Comparison of ENCODE assay signal across 9 mouse cellular contexts in the genomic region with DNA sequence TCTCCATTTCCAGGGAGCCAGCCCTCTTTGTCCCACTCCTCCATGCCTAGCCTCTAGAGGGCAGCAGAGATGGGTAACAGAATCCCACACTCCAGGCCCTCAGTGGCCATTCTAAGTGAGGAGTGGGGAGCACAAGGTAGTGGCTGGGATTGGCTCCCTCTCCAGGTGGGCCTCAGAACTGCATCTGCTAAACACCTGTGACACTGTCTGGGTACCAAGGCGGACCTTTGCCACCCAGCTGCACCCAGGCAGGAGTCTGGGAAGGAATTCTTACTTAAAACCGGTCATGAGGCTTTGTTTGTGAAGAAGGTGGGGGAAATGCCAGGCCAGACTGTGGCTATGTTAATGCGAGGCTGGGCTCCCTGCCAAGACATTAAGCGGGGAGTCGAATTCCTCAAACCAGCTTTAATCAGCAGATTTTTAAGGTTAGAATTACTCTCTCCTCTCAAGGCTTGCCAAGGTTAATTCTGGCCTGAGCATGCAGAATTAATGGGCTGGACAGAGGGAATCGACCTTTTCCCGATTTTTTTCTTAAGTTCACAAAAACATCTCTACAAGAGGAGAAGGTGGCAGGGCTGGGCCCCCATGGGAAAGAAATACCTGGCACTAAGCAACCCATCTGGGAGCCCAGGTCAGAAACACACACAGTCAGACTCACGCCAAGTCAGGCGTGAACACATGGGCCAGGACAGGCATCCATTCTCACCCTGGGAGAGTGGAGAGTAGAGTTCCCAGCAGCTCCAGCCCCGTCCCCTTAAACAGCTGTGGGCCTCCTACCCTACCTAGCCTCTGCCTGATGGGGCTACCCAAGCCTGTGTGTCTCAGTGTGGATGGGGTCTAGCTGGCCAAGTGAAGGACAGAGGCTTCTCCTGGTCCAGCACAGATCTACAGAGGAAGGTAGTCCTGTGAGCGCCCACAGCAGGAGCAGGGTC.
DNase-seq lines count a peak whose midpoint lies in the region; ATAC-seq and TF ChIP-seq lines count a peak whose summit lies in the region.
"Had no signal": no experiment of that assay in that cellular context is flagged by ENCODE, and none has a peak within 500 bp of the region (broad histone marks: within the 10 kb centered on the region; RNA-seq: fewer than 3 reads in every experiment).

No protein-coding gene starts in this region.

- H3K9ac ChIP-seq in lung, embryonic 14.5 days: no peak overlapping the region

- 15% methylated on average over 11 of the region's 11 CpGs for WGBS in kidney, adult 2 months
- WGBS in lung, embryonic 14.5 days: 28% methylated on average over 11 of the region's 11 CpGs

- no peak for TF ChIP-seq POLR2A in kidney, adult 2 months (IDR thresholded peaks at IDR 0.05; ENCODE audit: low read depth, low read length)

- no peak overlapping the region for H3K27ac ChIP-seq in left cerebral cortex, adult 2 months
- H3K27ac ChIP-seq in kidney, adult 2 months (ENCODE audit: insufficient read depth, low read depth, low read length): peak overlapping the region; percentile 94
- peak overlapping the region; percentile 42; the same call in 1 of the 2 replicates for H3K27ac ChIP-seq in lung, embryonic 14.5 days (ENCODE audit: low read depth)
- H3K27ac ChIP-seq: macrophage had no signal

- peak; percentile 65 for TF ChIP-seq CTCF in left cerebral cortex, adult 2 months (IDR thresholded peaks at IDR 0.05)
- peak; percentile 69 for TF ChIP-seq CTCF in kidney, adult 2 months (conservative IDR thresholded peaks at IDR 0.05; ENCODE audit: insufficient read depth, insufficient read length, low read depth, low read length)
- TF ChIP-seq CTCF in lung, embryonic 14.5 days (IDR thresholded peaks at IDR 0.05; ENCODE audit: low read depth): peak; percentile 88

- intact Hi-C loops in left cerebral cortex, adult 2 months (cut with DNase I): no loop called here
- intact Hi-C loops in left cerebral cortex, postnatal 36 days (cut with DNase I): no loop called here

- peak; percentile 80 for ATAC-seq in lung, embryonic 14.5 days (ENCODE audit: insufficient read depth)

- H3K4me3 ChIP-seq in left cerebral cortex, adult 2 months: no peak overlapping the region
- no peak overlapping the region for H3K4me3 ChIP-seq in kidney, adult 2 months (ENCODE audit: insufficient read depth, low read depth, low read length)
- H3K4me3 ChIP-seq in lung, embryonic 14.5 days (ENCODE audit: low read depth, low read length): no peak overlapping the region

- peak in 1 of 2 experiments; percentile 24 for DNase-seq in left cerebral cortex, adult 2 months (ENCODE audit: extremely low spot score in 1 of 2, low spot score in 2 of 2)
- DNase-seq in left cerebral cortex, postnatal 36 days (ENCODE audit: low spot score in 2 of 2): no peak
- DNase-seq in brain, embryonic 18.5 days (ENCODE audit: low read depth, low spot score): peak; percentile 37
- DNase-seq in forelimb bud, embryonic 11.5 days (ENCODE audit: low read depth, low spot score): peak; percentile 63
- peak; percentile 98 for DNase-seq in kidney, adult 2 months
- DNase-seq in lung, embryonic 14.5 days: peak; percentile 82
- DNase-seq in ovary, postnatal 14 days (ENCODE audit: low spot score): peak; percentile 25
- DNase-seq in B cell, adult 2 months: no peak

- no peaks in the 10 kb centered on the region for H3K9me3 ChIP-seq in lung, embryonic 14.5 days (ENCODE audit: low read depth, low read length)

- H3K4me2 ChIP-seq in lung, embryonic 14.5 days: no peak overlapping the region

- no peaks in the 10 kb centered on the region for H3K36me3 ChIP-seq in kidney, adult 2 months (ENCODE audit: control insufficient read depth, insufficient read depth, low read length)
- H3K36me3 ChIP-seq in lung, embryonic 14.5 days (ENCODE audit: insufficient read depth): no peaks in the 10 kb centered on the region

- H3K27me3 ChIP-seq in kidney, adult 2 months (replicated peaks; ENCODE audit: control insufficient read depth, insufficient read depth, low read length): no peaks in the 10 kb centered on the region
- no peaks in the 10 kb centered on the region for H3K27me3 ChIP-seq in lung, embryonic 14.5 days (ENCODE audit: insufficient read depth, low read length)

- H3K4me1 ChIP-seq in kidney, adult 2 months (ENCODE audit: control insufficient read depth, insufficient read depth, low read length): peaks cover 19% of the 10 kb centered on the region
- H3K4me1 ChIP-seq in lung, embryonic 14.5 days (ENCODE audit: insufficient read depth): peaks cover 7% of the 10 kb centered on the region; the same call in 1 of the 2 replicates

Comparison
In these comparisons a context has a peak if more than half of its experiments do, and no peak if none do; other contexts are left out.
1. DNase-seq: peak in brain, embryonic 18.5 days (single experiment), forelimb bud, embryonic 11.5 days (single experiment), kidney, adult 2 months (single experiment), lung, embryonic 14.5 days (single experiment) and ovary, postnatal 14 days (single experiment); none in left cerebral cortex, postnatal 36 days (0 of 2) and B cell, adult 2 months (0 of 2).
2. Peak in every context shown above with its lines, with median percentiles within 50 percentile points of each other: CTCF ChIP-seq.